Mouse (Mus musculus) megakaryocyte-erythroid progenitor cell, adult 5-6 weeks (primary cell): ENCODE data around the gene Ccdc151. TPM values are rescaled to one million over a fixed set of nuclear protein-coding genes. Genes with fewer than 3 reads are reported as not detected.
A peak's percentile ranks its signal among the peaks of the same experiment; 100 is the strongest.

Experiments used
- ATAC-seq: replicated peaks from 2 replicates; pipeline ENCODE4 v1.8.0; 2016; ENCODE audit warnings: mild to moderate bottlenecking, inconsistent platforms; ENCODE audit not compliant: severe bottlenecking, poor library complexity, low FRiP score, low TSS enrichment
- total RNA-seq, 2 experiments: library from RNA; stranded (forward) in 1 of 2; stranded (reverse) in 1 of 2; fragments of 200-1000, 215-1000 nt in 1 of 2; fragments of >200 nt in 1 of 2; fragmentation: Nextera tagmentation in 1 of 2; gene quantifications; 2 replicates each; pipeline ENCODE4 v1.2.3; 2014 to 2017

Gene Ccdc151
- total RNA-seq (2014; fragmentation: Nextera tagmentation) (1.2 TPM in 1 of 2 replicates, not detected in the other), total RNA-seq (2017) (not detected in 2 replicates)

DNA sequence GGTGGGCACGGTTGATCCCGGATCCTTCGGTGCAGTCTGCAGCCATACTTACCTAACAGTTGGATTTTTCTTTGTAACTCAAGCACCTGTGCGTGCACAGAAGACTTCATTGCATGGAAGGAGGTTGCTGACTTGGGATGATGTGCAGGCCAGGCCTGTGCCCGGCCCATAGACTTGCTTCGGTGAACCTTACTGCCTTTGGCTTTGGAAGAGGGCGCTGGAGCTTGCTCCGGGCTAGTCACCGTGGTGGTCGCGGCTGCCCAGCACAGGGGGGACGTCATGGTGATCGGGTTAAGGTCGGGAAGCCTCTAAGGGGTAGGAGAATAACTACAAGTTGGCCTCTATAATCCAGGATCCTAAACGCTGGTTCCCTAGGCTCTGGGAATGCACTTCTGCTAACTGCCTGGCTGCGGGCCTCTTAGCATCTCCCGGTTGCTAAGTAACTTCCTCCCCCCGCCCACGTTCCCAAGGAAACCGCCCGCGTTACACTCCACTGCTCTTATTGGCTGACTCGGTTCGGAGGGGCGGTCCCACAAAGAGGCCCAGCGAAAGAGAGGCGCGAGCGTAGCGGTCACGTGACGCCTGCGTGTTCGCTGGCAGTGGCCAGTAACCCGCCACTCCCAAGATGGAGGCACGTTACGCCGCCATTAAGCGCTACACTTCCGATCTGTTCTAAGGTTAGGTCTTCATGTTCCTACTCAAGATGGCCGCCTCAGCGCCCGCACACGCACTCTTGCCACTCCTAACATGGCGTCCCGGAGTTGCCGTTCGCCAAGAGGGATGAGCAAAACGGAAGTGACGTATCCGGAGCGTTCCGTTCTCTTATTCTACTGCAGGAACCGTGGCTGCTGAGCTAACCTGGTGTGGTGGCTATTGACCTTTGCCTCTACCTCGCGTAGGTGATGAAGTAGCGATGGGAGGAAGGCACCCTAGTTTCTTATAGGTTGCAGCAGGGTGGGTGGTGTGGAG is at the start of gene Ccdc151, which contains the start of gene Prkcsh:
Ccdc151 (minus strand) TSS at position 441 of the 969 bp plus-strand sequence.
Prkcsh (plus strand) TSS at position 613 of the 969 bp plus-strand sequence.
- peak; percentile 95 for ATAC-seq

GRCm38 (mm10) chr9:22051958-22052254 is 49.5 kb upstream of the Ccdc151 start, which contains the start of gene Elavl3:
TSS of gene Elavl3 (minus strand) at chr9:22052023.
- ATAC-seq = no peak

- ATAC-seq = no peak
Observed at GRCm38 (mm10) chr9:22051161-22051957, 48.9 kb upstream of the Ccdc151 start.

- peak; percentile 56 for ATAC-seq
Observed at GRCm38 (mm10) chr9:22050351-22050889, 48.0 kb upstream of the Ccdc151 start.

DNA sequence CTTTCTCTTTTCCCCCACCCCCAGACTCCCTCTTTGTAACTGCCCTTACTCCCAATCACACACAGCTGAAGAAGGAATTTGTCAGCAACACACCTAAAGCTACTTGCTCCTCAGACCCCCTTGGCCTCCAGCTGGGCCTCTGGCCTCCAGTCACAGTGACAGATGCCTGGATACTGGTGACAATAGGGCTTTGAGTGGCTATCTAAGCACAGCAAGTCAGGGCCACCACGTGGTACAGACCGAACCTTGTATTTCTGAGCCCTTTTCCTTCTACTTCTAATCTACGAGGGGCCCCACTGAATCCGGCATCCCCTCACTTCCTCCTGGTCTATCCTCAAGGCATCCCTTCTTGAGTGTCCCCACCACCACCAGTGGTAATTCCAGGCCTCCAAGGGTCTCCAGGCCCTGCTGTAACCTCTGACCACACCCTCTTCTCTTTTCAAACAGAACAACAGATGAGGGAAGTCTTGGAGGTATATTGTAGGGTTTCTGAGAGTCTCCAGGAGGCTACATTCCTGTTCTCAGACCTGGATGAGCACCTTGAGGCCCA is 47.4 kb upstream of the Ccdc151 start:
- no peak for ATAC-seq

DNA sequence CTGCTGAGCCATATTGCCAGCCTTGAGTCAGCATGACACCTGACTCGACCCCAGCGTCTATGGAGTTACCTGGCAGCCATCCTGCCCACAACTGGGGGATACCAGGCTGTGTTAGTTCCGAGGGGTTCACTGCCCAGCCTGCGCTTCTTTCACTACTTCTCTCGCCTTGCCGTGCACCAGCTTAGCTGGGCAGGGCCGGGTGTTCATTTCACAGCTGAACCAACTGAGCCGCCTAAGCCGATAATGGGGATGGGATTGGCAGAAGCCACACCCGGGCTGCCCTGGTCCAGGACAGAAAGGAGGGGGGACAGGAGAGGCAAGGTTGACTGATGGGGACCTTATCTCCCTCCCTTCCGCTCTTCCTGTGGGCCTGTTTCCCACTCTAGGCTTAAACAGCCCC is 46.9 kb upstream of the Ccdc151 start:
- ATAC-seq = no peak

DNA sequence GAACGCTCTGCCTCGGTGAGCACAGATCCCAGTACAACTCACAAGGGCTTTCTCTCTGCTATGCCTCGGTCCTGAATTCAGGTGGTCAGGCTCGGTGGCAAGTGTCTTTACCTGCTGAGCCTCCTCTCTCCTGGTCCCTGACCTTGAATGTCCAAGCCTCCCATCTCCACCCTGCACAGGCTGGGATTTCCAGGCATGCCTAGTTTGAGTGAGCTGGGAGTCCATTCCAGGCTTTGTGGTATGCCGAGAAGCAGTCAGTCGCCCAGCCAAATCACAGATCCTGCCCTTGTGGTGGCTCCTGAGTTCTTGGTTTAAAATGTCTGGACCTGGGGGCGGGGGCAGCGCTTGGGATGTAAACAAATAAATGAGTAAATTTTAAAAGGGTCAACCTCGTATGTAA is 44.9 kb upstream of the Ccdc151 start:
- ATAC-seq = no peak

GRCm38 (mm10) chr9:22041832-22042231 is 39.4 kb upstream of the Ccdc151 start:
- no peak for ATAC-seq

DNA sequence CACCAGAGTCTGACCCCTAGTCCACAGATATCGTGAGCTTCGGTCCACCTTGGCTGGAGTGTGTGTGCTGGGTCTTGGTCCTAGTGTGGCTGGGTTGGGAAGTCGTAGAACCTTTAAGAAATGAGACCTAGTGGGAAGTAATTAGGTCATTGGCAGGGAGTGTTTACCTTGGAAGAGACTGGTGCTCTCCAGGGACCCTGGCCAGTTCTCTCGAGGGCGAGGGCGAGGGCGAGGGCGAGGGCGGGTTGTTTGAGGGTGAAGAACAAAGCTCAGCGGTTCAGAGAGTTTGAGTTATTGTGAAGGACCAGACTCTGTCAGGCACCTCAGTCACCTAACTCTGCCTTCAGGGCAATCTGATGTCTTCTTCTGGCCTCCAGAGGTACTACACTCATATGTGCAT is 35.4 kb upstream of the Ccdc151 start:
- ATAC-seq = no peak

DNA sequence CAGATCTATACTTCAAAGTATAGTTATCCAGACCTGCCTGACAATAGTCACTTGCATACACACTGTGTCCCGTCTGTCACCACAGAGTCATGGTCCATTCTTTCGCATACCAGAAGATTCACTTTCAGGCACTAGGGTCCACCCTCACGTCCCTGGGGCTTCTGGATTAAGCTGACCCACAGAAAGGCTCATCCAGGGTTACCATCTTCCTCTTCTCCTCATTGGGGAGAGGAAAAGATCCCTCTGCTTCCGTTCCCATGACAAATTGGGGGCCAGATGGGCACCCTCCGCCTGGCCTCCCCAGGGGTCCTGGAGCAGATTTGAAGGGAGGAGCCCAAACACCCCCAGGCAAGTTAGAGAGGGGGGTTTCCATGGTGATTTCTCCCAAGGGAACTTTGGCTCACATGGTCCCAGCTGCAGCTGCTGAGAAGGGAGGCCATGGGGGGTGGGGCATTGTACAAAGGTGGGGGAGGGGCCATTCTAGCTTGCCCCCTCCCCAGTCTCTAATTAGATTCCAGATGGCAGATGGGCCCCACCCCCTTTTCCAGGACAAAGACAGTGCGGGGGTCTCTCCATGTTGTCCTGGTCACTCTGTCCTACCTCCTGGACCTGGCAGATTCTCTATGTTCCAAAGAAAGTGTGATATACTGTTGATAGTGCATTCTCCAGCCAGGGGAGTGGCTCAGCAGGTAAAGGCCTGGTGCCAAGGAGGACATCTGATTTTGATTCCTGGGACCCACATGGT is 33.0 kb upstream of the Ccdc151 start:
- ATAC-seq = no peak

- no peak for ATAC-seq
Observed at GRCm38 (mm10) chr9:22030386-22030785, 28.0 kb upstream of the Ccdc151 start.

DNA sequence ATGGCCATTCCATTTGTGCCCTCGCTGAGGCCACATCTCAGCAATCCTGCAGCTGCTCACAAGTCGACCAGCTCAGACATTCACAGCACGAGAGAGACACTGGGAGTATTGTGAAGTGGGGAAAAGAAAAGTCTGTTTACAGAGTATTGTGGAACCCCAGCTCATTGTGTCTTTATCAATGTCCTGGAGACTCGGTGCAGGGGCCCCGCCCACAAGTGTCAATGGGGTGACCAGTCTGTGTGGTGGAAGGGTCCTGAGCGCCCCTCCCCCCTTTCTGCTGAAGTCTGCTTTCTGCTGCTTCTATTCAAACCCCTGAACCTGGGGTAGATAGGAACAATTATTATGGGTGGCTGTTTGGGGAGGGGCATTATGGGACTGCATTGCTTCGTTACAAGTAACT is 26.0 kb upstream of the Ccdc151 start:
- no peak for ATAC-seq

DNA sequence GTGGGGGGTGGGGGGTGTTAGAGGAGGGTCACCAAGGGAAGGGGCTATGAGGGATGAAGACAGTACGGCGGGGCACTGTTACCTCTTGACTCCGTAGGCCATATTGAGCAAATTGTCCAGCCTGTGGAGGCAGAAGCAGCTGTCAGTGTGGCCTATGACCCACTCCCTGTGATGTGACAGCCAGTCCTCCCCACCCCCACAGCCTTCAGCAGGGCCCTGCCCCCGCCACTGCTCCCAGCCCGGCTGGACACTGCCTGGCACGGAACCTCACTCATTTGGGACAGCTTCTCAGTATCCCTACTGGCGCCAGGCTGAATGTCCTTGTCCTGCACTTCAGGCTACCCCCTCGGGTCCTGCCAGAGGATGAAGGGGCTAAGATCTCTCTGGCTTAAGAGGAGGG is 22.2 kb upstream of the Ccdc151 start:
- ATAC-seq = no peak

DNA sequence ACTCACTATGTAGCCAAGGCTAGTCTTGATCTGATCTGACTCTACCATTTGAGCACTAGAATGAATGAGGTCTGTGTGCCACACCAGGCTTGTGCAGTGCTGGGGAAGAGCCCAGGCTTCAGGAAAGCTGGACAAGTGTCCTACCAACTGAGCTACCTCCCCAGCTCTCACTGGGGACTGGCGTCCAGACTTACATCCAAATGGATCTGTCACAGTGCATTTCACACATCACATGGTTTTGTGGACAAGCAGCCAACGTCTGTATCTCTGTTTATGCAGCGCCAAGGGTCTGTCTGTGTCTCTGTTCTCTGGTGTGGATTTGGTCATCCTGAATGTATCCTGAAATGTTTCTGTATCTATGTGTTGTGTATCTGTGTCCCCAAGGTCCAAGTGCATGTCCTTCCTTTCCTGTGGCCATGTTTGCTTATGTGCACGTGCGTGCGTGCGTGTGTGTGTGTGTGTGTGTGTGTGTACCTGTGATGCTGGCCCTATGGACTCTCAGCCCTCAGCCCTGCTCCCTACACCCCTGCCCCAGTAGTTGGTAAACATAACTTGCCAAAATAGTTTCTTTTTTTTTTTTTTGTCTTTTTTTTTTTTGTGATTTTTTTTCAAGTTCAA is 14.9 kb upstream of the Ccdc151 start:
- no peak for ATAC-seq

DNA sequence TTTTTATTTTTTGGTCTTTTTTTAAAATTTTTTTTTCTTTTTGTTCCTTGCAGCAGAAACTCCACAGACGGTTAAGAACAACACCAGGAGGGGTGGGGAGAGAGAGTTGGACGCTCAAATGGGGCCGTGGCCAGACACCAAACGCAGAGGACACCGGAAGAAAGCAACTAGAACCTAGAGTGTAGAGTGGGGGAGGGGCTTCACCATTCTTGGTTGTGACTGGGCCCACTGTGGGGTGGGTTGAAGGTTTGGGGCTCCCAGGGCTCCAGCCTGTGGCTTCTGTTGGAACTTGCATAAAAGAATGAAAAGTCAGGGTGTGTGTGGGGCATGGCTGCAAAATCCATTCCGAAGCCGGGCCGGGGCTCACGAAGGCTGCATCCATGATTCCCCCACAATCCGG is 13.8 kb upstream of the Ccdc151 start:
- no peak for ATAC-seq

GRCm38 (mm10) chr9:22012731-22013130 is 10.3 kb upstream of the Ccdc151 start:
- ATAC-seq = no peak

GRCm38 (mm10) chr9:22011055-22011454 is 8.6 kb upstream of the Ccdc151 start:
- no peak for ATAC-seq

DNA sequence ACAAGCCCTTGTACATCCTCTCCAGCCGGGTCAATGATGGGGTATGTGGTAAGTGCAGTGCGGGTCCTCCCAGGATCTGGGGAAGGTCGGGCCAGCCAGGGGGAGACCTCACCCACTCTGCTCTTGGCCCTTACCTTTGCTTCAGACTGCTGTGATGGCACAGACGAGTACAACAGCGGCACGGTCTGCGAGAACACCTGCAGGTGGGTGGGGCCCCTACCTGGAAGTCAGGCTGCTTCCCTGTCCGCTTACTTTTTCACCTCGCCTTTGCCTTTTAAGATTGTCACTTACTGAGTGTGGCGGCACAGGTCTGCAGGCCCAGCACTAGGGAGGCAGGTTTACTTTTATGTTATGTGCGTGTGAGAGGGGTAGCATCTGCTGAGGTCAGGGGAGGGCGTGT is 2.1 kb upstream of the Ccdc151 start:
- ATAC-seq = no peak

- peak; percentile 47 for ATAC-seq
Observed at GRCm38 (mm10) chr9:22003163-22003554, 725 bp upstream of the Ccdc151 start.
